Mouse (Mus musculus) ES-E14 (cell line): Measurements from ENCODE around the gene Tpk1.

Source experiments
- CHD2 ChIP-seq: IDR thresholded peaks from 2 replicates; pipeline ENCODE4 v1.6.1; 2014; ENCODE audit warnings: mild to moderate bottlenecking, low read depth, low read length, inconsistent platforms
- MAFK ChIP-seq: IDR thresholded peaks from 2 replicates; pipeline ENCODE4 v1.6.1; 2014; ENCODE audit warnings: mild to moderate bottlenecking, low read depth, low read length, inconsistent platforms; ENCODE audit not compliant: insufficient read depth
- ZNF384 ChIP-seq: IDR thresholded peaks from 2 replicates; pipeline ENCODE4 v1.6.1; 2012; ENCODE audit warnings: low read depth, low read length, inconsistent platforms

GRCm38 (mm10) chr6:43677566-43677965 lies 11.5 kb upstream of the Tpk1 start:
- TF ChIP-seq CHD2 (no peak), ZNF384 (no peak), MAFK (no peak)
